Mouse (Mus musculus): ENCODE data around the gene Nap1l1. TPM values are rescaled to one million over a fixed set of nuclear protein-coding genes. Genes with fewer than 3 reads are reported as not detected.

Nap1l1 gene
- total and polyA plus RNA-seq, 3 experiments = 199 to 541 (median 370) TPM

DNA sequence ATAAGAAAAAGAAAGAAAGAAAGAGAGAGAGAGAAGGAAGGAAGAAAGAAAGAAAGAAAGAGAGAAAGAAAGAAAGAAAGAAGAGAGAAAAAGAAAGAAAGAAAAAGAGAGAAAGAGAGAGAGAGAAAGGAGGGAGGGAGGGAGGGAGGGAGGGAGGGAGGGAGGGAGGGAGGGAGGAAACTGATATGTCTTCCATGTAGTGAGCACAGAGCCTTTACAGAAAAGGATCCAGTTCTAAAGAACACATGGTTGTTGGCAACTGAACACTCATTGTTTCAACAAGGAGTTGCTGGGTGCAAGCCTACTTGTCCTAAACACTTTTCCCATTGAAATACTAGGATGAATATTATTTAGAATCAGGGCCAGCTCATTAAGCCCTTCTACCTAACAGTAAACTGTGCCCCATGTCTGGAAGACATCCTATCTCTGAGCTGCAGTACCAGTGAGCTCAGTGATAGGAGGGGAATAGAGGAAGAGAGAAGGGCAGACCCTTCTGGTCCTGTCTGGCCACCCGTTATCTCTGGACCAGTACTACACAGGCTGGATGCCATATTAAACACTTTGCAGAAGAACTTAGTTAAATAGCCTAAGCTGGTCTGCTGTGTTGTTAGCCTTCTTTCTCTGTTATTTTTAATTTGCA, 21.2 kb upstream of the Nap1l1 start:
- Histone ChIP-seq H3K4me1 (ENCODE audit: insufficient read depth, low read depth, low read length) (peaks cover 3% of the 10 kb centered on the region), H3K4me3 (ENCODE audit: low read depth, low read length) (no peak overlapping the region), H3K9me3 (replicated peaks) (no peaks in the 10 kb centered on the region), H3K27me3 (ENCODE audit: insufficient read depth, low read length) (peaks cover 11% of the 10 kb centered on the region; the same call in 1 of the 2 replicates), H3K36me3 (replicated peaks) (no peaks in the 10 kb centered on the region)
- no peak for TF ChIP-seq CTCF (IDR thresholded peaks at IDR 0.05; ENCODE audit: low read depth, low read length)
- no peak for TF ChIP-seq GATA1 (IDR thresholded peaks at IDR 0.05; ENCODE audit: borderline replicate concordance, low read length)
- no peak for TF ChIP-seq POLR2AphosphoS5 (IDR thresholded peaks at IDR 0.05; ENCODE audit: insufficient replicate concordance, low read depth, low read length)
- TF ChIP-seq GATA2 (IDR thresholded peaks at IDR 0.05; ENCODE audit: borderline replicate concordance, low read depth, low read length) = no peak
- no peak for TF ChIP-seq TAL1 (conservative IDR thresholded peaks at IDR 0.05; ENCODE audit: low read depth, low read length)
- DNase-seq (ENCODE audit: low spot score) (no peak), ATAC-seq (ENCODE audit: extremely low read depth, insufficient number of reproducible peaks, low FRiP score, poor library complexity, severe bottlenecking) (no peak; the same call in 1 of the 2 replicates)

DNA sequence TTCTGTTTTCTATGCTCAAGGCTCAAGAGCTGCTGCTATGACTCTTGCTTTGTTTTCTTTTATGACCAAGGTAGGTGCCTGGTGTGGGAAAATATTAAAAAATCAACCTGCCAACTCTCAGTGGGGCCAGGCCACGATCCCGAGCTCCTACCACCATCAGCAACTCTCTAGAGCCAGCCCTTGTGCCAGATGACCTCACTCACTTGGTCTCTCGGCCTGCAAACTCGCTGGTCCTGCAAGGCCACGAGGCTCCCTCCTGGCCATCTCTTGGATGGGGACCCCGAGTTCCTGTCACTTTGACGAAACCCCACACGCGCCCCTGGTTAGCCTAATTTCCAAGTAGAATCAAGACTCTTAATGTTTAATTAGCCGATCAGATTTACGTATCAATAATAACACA, 20.6 kb upstream of the Nap1l1 start:
- Histone ChIP-seq H3K9me3 (replicated peaks) (no peaks in the 10 kb centered on the region), H3K4me1 (ENCODE audit: insufficient read depth, low read depth, low read length) (peaks cover 3% of the 10 kb centered on the region), H3K4me3 (ENCODE audit: low read depth, low read length) (no peak overlapping the region), H3K27me3 (ENCODE audit: insufficient read depth, low read length) (peaks cover 13% of the 10 kb centered on the region; the same call in 1 of the 2 replicates), H3K36me3 (replicated peaks) (no peaks in the 10 kb centered on the region)
- DNase-seq (ENCODE audit: low spot score) (no peak), ATAC-seq (ENCODE audit: extremely low read depth, insufficient number of reproducible peaks, low FRiP score, poor library complexity, severe bottlenecking) (no peak)
- TF ChIP-seq POLR2AphosphoS5 (IDR thresholded peaks at IDR 0.05; ENCODE audit: insufficient replicate concordance, low read depth, low read length) = no peak
- no peak for TF ChIP-seq GATA1 (IDR thresholded peaks at IDR 0.05; ENCODE audit: borderline replicate concordance, low read length)
- no peak for TF ChIP-seq TAL1 (conservative IDR thresholded peaks at IDR 0.05; ENCODE audit: low read depth, low read length)
- TF ChIP-seq CTCF (IDR thresholded peaks at IDR 0.05; ENCODE audit: low read depth, low read length) = no peak
- no peak for TF ChIP-seq GATA2 (IDR thresholded peaks at IDR 0.05; ENCODE audit: borderline replicate concordance, low read depth, low read length)

DNA sequence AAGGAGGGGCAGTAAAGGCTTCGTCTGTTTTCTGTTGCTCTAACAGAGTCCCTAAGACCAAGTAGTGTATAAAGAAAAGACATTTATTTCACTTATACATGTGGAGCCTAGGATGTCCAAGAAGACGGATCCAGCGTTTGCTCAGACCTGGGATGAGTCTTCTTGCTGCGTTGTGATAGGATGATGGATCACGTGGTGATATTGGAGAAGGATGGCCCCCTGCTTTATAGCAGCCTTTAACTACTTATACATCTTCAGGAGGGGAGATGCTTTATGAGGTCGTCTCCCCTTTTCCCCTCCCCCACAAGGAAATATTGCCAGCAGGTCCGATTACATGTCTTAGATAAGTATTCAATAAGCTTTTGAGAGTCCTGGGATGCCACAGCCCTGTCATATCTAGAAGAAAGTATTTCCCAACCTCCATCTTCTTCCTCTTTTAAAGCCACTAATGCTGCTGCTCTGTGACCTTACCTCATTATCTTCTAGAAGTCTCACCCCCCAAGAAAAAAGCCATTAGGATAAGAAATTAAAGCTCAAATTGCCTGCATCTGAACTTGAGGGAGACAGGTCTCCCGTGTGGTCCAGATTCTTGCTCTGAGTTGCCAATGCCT, 18.2 kb upstream of the Nap1l1 start:
- Histone ChIP-seq H3K4me3 (ENCODE audit: low read depth, low read length) (no peak overlapping the region), H3K9me3 (replicated peaks) (no peaks in the 10 kb centered on the region), H3K27me3 (ENCODE audit: insufficient read depth, low read length) (peaks cover 16% of the 10 kb centered on the region; the same call in 1 of the 2 replicates), H3K4me1 (ENCODE audit: insufficient read depth, low read depth, low read length) (peaks cover 3% of the 10 kb centered on the region), H3K36me3 (replicated peaks) (no peaks in the 10 kb centered on the region)
- no peak for ATAC-seq (ENCODE audit: extremely low read depth, insufficient number of reproducible peaks, low FRiP score, poor library complexity, severe bottlenecking)
- DNase-seq (ENCODE audit: low spot score) = no peak
- no peak for TF ChIP-seq GATA1 (IDR thresholded peaks at IDR 0.05; ENCODE audit: borderline replicate concordance, low read length)
- TF ChIP-seq GATA2 (IDR thresholded peaks at IDR 0.05; ENCODE audit: borderline replicate concordance, low read depth, low read length) = no peak
- no peak for TF ChIP-seq CTCF (IDR thresholded peaks at IDR 0.05; ENCODE audit: low read depth, low read length)

DNA sequence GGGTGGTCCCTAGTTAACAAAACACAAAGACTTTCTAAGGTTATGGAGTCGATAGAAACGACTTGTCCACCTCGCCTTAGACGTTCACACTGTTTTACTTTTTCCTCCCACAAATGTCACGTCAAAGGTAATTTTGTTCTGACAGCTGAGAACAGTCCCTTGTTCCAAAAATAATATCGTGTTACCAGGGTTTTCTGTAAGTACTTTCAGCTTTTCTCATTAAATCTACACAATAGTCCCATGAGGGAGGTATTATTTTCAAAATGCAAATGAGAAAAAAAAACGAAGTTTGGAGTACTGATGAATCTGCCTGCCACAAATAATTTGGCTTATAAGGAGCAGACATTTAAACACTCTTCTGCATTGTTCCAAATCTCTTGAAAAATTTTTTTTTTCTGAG, 14.9 kb upstream of the Nap1l1 start:
- H3K27me3 ChIP-seq (ENCODE audit: insufficient read depth, low read length) = peaks cover 14% of the 10 kb centered on the region; the same call in 1 of the 2 replicates
- TF ChIP-seq GATA1 (IDR thresholded peaks at IDR 0.05; ENCODE audit: borderline replicate concordance, low read length) = no peak
- no peak for TF ChIP-seq POLR2AphosphoS5 (IDR thresholded peaks at IDR 0.05; ENCODE audit: insufficient replicate concordance, low read depth, low read length)
- TF ChIP-seq TAL1 (conservative IDR thresholded peaks at IDR 0.05; ENCODE audit: low read depth, low read length) = no peak
- TF ChIP-seq GATA2 (IDR thresholded peaks at IDR 0.05; ENCODE audit: borderline replicate concordance, low read depth, low read length) = no peak
- TF ChIP-seq CTCF (IDR thresholded peaks at IDR 0.05; ENCODE audit: low read depth, low read length) = no peak
- H3K36me3 ChIP-seq (replicated peaks) = no peaks in the 10 kb centered on the region
- ATAC-seq (ENCODE audit: extremely low read depth, insufficient number of reproducible peaks, low FRiP score, poor library complexity, severe bottlenecking) = no peak
- H3K4me1 ChIP-seq (ENCODE audit: insufficient read depth, low read depth, low read length) = no peaks in the 10 kb centered on the region; the same call in 1 of the 2 replicates
- H3K4me3 ChIP-seq (ENCODE audit: low read depth, low read length) = no peak overlapping the region
- no peaks in the 10 kb centered on the region for H3K9me3 ChIP-seq (replicated peaks)
- no peak for DNase-seq (ENCODE audit: low spot score)

DNA sequence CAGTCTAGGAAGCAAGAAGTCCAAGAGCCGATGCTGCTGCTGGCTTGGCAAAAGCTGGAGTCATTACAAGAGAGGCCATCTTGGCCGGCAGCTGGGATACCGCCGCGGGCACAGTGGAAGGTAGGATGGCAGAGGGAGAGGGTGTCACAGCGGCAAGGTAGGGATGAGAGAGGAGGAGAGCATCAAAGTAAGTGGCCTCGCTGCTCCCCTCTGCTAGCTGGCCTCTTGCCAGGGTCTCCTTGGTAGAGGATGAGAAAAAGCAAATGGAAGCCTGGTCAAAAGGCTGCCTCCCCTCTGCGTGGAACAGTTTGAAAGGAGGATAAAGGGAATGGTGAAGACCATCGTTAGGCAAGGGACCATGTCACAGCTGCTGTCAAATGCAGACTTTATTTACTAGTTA, 14.0 kb upstream of the Nap1l1 start:
- no peak overlapping the region for H3K4me3 ChIP-seq (ENCODE audit: low read depth, low read length)
- no peak for DNase-seq (ENCODE audit: low spot score)
- no peaks in the 10 kb centered on the region for H3K9me3 ChIP-seq (replicated peaks)
- H3K36me3 ChIP-seq (replicated peaks) = no peaks in the 10 kb centered on the region
- H3K4me1 ChIP-seq (ENCODE audit: insufficient read depth, low read depth, low read length) = no peaks in the 10 kb centered on the region; the same call in 1 of the 2 replicates
- no peak for ATAC-seq (ENCODE audit: extremely low read depth, insufficient number of reproducible peaks, low FRiP score, poor library complexity, severe bottlenecking)
- TF ChIP-seq GATA2 (IDR thresholded peaks at IDR 0.05; ENCODE audit: borderline replicate concordance, low read depth, low read length) = no peak
- TF ChIP-seq GATA1 (IDR thresholded peaks at IDR 0.05; ENCODE audit: borderline replicate concordance, low read length) = no peak
- no peak for TF ChIP-seq POLR2AphosphoS5 (IDR thresholded peaks at IDR 0.05; ENCODE audit: insufficient replicate concordance, low read depth, low read length)
- no peak for TF ChIP-seq CTCF (IDR thresholded peaks at IDR 0.05; ENCODE audit: low read depth, low read length)
- TF ChIP-seq TAL1 (conservative IDR thresholded peaks at IDR 0.05; ENCODE audit: low read depth, low read length) = no peak
- peaks cover 16% of the 10 kb centered on the region; the same call in 1 of the 2 replicates for H3K27me3 ChIP-seq (ENCODE audit: insufficient read depth, low read length)

DNA sequence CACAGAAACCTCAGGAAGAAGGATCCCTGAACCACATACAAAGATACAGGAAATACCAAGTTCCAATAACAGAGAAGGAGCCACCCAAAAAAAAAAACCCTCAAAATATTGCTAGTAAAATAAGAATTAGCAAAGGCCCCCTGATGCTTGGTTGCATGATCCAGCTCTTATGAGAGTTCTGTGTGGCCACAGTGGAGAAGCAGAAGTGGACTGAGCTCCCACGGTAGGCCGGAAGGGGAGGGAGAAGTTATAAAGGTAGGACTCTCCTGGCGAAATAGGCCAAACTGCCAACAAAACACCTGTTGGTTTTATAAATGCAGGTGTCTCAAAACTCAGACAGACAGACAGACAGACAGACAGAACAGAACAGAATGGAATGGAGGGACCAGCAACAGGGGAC, 13.1 kb upstream of the Nap1l1 start:
- Histone ChIP-seq H3K4me3 (ENCODE audit: low read depth, low read length) (no peak overlapping the region), H3K9me3 (replicated peaks) (no peaks in the 10 kb centered on the region), H3K36me3 (replicated peaks) (no peaks in the 10 kb centered on the region), H3K27me3 (ENCODE audit: insufficient read depth, low read length) (peaks cover 22% of the 10 kb centered on the region), H3K4me1 (ENCODE audit: insufficient read depth, low read depth, low read length) (no peaks in the 10 kb centered on the region; the same call in 1 of the 2 replicates)
- no peak for DNase-seq (ENCODE audit: low spot score)
- ATAC-seq (ENCODE audit: extremely low read depth, insufficient number of reproducible peaks, low FRiP score, poor library complexity, severe bottlenecking) = no peak
- no peak for TF ChIP-seq GATA2 (IDR thresholded peaks at IDR 0.05; ENCODE audit: borderline replicate concordance, low read depth, low read length)
- TF ChIP-seq CTCF (IDR thresholded peaks at IDR 0.05; ENCODE audit: low read depth, low read length) = no peak
- no peak for TF ChIP-seq TAL1 (conservative IDR thresholded peaks at IDR 0.05; ENCODE audit: low read depth, low read length)
- no peak for TF ChIP-seq GATA1 (IDR thresholded peaks at IDR 0.05; ENCODE audit: borderline replicate concordance, low read length)
- TF ChIP-seq POLR2AphosphoS5 (IDR thresholded peaks at IDR 0.05; ENCODE audit: insufficient replicate concordance, low read depth, low read length) = no peak

Data from G1E (cell line).